Mouse (Mus musculus) large intestine, adult 2 months (tissue): ENCODE measurements around the gene Rhoh. TPM values are rescaled to one million over a fixed set of nuclear protein-coding genes. Genes with fewer than 3 reads are reported as not detected.

Source experiments
- DNase-seq: peaks from one replicate; pipeline ENCODE4 v3.0.0-alpha.2; 2012; ENCODE audit warnings: low read depth, low spot score
- WGBS: fragments of 180-500 bp; shearing (Covaris S2); methylation state at CpG from one replicate; pipeline ENCODE4 v1.1.7; 2018; 5-methylcytosine and 5-hydroxymethylcytosine counted together
- polyA plus RNA-seq: library from polyadenylated mRNA; depleted of rRNA; stranded (reverse); fragments of >200 nt; gene quantifications from 2 replicates; pipeline ENCODE4 v1.2.3, GENCODE M21; 2012; rRNA removed

Gene Rhoh
- polyA plus RNA-seq, result 4.8 and 5.8 TPM in 2 replicates

- no peak for DNase-seq
- 72% methylated on average over 10 of the region's 10 CpGs for WGBS
These were observed at the start of gene Rhoh for GRCm38 (mm10) chr5:65861154-65861944. Gene Rhoh, plus strand, starts transcription at chr5:65861213.

- 62% methylated on average over 5 of the region's 5 CpGs for WGBS
- peak; percentile 10 for DNase-seq
These were observed 37.3 kb upstream of the Rhoh start for GRCm38 (mm10) chr5:65823601-65824133.

- DNase-seq, result no peak
- 94% methylated on average over 4 of the region's 4 CpGs for WGBS
These were observed 34.5 kb upstream of the Rhoh start for GRCm38 (mm10) chr5:65826476-65826875.

GRCm38 (mm10) chr5:65827102-65827501 lies 33.9 kb upstream of the Rhoh start:
- WGBS, result 90% methylated on average over 8 of the region's 8 CpGs
- no peak for DNase-seq

- WGBS, result 61% methylated on average over 5 of the region's 5 CpGs
These were observed 32.8 kb upstream of the Rhoh start for GRCm38 (mm10) chr5:65828261-65828660.

GRCm38 (mm10) chr5:65829059-65829458 lies 32.0 kb upstream of the Rhoh start:
- WGBS, result 62% methylated on average over 2 of the region's 2 CpGs
- DNase-seq, result no peak

More at GRCm38 (mm10) chr5:65828261-65828660, 32.8 kb upstream of the Rhoh start:
- DNase-seq, result no peak

GRCm38 (mm10) chr5:65831917-65832618 lies 28.9 kb upstream of the Rhoh start:
- no peak for DNase-seq

GRCm38 (mm10) chr5:65833092-65833491 lies 27.9 kb upstream of the Rhoh start:
- WGBS, result 84% methylated on average over 3 of the region's 3 CpGs
- DNase-seq, result no peak

More at GRCm38 (mm10) chr5:65831917-65832618, 28.9 kb upstream of the Rhoh start:
- WGBS, result 89% methylated on average over 11 of the region's 11 CpGs

GRCm38 (mm10) chr5:65833766-65834498 lies 27.1 kb upstream of the Rhoh start:
- 88% methylated on average over 8 of the region's 8 CpGs for WGBS

GRCm38 (mm10) chr5:65838053-65838452 lies 23.0 kb upstream of the Rhoh start:
- 72% methylated on average over 6 of the region's 6 CpGs for WGBS
- DNase-seq, result no peak

More at GRCm38 (mm10) chr5:65833766-65834498, 27.1 kb upstream of the Rhoh start:
- no peak for DNase-seq

- no peak for DNase-seq
- WGBS, result 93% methylated on average over 7 of the region's 7 CpGs
These were observed 18.1 kb upstream of the Rhoh start for GRCm38 (mm10) chr5:65842947-65843346.

GRCm38 (mm10) chr5:65846534-65846933 lies 14.5 kb upstream of the Rhoh start:
- 82% methylated on average over 8 of the region's 8 CpGs for WGBS
- no peak for DNase-seq

- WGBS, result 78% methylated on average over 3 of the region's 3 CpGs
- no peak for DNase-seq
These were observed 14.1 kb upstream of the Rhoh start for GRCm38 (mm10) chr5:65846958-65847357.

- WGBS, result 85% methylated on average over 7 of the region's 7 CpGs
- no peak for DNase-seq
These were observed 13.4 kb upstream of the Rhoh start for GRCm38 (mm10) chr5:65847656-65848055.

- DNase-seq, result no peak
- WGBS, result 22% methylated on average over 11 of the region's 11 CpGs
These were observed 10.2 kb upstream of the Rhoh start for GRCm38 (mm10) chr5:65850765-65851164.

GRCm38 (mm10) chr5:65854786-65855191 lies 6.2 kb upstream of the Rhoh start:
- whole genome bisulfite sequencing, result 74% methylated on average over 8 of the region's 8 CpGs

GRCm38 (mm10) chr5:65855571-65855970 lies 5.4 kb upstream of the Rhoh start:
- WGBS, result 35% methylated on average over 3 of the region's 3 CpGs

More at GRCm38 (mm10) chr5:65854786-65855191, 6.2 kb upstream of the Rhoh start:
- no peak for DNase-seq

GRCm38 (mm10) chr5:65856591-65857411 lies 4.2 kb upstream of the Rhoh start:
- no peak for DNase-seq
- 83% methylated on average over 17 of the region's 17 CpGs for WGBS

More at GRCm38 (mm10) chr5:65855571-65855970, 5.4 kb upstream of the Rhoh start:
- DNase-seq, result no peak

GRCm38 (mm10) chr5:65857935-65858334 lies 3.1 kb upstream of the Rhoh start:
- DNase-seq, result no peak
- 78% methylated on average over 12 of the region's 12 CpGs for WGBS
